Mouse (Mus musculus) lung, postnatal 0 days (tissue): ENCODE measurements around the gene Brd4. TPM values are rescaled to one million over a fixed set of nuclear protein-coding genes. Genes with fewer than 3 reads are reported as not detected.

Source experiments
- ATAC-seq: fragments of 200-750 bp; cut with Nextera tagmentation; 2 replicates; pipeline ENCODE4 v1.8.0; 2017; ENCODE audit warnings: moderate library complexity
- DNase-seq: peaks from one replicate; pipeline ENCODE4 v3.0.0-alpha.2; 2016; ENCODE audit warnings: low spot score
- H3K27ac ChIP-seq: fragments of 300-500 bp; sonication (generic); 2 replicates; pipeline ENCODE4 v1.5.1; 2014; ENCODE audit warnings: antibody characterized with exemption, mild to moderate bottlenecking, low read length, mixed read lengths
- H3K27me3 ChIP-seq: fragments of 300-500 bp; sonication (generic); replicated peaks from 2 replicates; pipeline ENCODE4 v1.6.1; 2014; ENCODE audit warnings: low read length, mixed read lengths; ENCODE audit not compliant: insufficient read depth
- H3K36me3 ChIP-seq: fragments of 300-500 bp; sonication (generic); 2 replicates; pipeline ENCODE4 v1.6.1; 2014; ENCODE audit warnings: low read length, mixed read lengths; ENCODE audit not compliant: insufficient read depth
- H3K4me1 ChIP-seq: fragments of 300-500 bp; sonication (generic); 2 replicates; pipeline ENCODE4 v1.6.1; 2014; ENCODE audit warnings: antibody characterized with exemption, low read depth, low read length, mixed read lengths; ENCODE audit not compliant: insufficient read depth
- H3K4me2 ChIP-seq: fragments of 300-500 bp; sonication (generic); replicated peaks from 2 replicates; pipeline ENCODE4 v1.6.1; 2014; ENCODE audit warnings: low read depth, mild to moderate bottlenecking, low read length, moderate library complexity, mixed read lengths
- H3K4me3 ChIP-seq: fragments of 300-500 bp; sonication (generic); 2 replicates; pipeline ENCODE4 v1.5.1; 2014; ENCODE audit warnings: low read depth, low read length
- H3K9ac ChIP-seq: fragments of 300-500 bp; sonication (generic); replicated peaks from 2 replicates; pipeline ENCODE4 v1.6.1; 2014; ENCODE audit warnings: low read depth, mild to moderate bottlenecking
- H3K9me3 ChIP-seq: fragments of 300-500 bp; sonication (generic); 2 replicates; pipeline ENCODE4 v1.6.1; 2016; ENCODE audit warnings: low read length, mixed read lengths
- CTCF ChIP-seq: IDR thresholded peaks from 2 replicates; pipeline ENCODE4 v1.5.1; 2016; ENCODE audit warnings: antibody characterized with exemption, mild to moderate bottlenecking
- EP300 ChIP-seq: IDR thresholded peaks from 2 replicates; pipeline ENCODE4 v1.6.1; 2016; ENCODE audit warnings: antibody characterized with exemption, mild to moderate bottlenecking, control low read depth
- WGBS: fragments of 180-500 bp; shearing (Covaris S2); extraction: QIAGEN DNeasy Blood & Tissue Kit; methylation state at CpG from one replicate; pipeline ENCODE4 v1.1.7; 2014; 5-methylcytosine and 5-hydroxymethylcytosine counted together
- polyA plus RNA-seq: library from polyadenylated mRNA; unstranded; fragments of >200 nt; fragmentation: Nextera tagmentation; extraction: Ambion mirVana; gene quantifications from 2 replicates; pipeline ENCODE4 v1.2.1, GENCODE M21; 2015

Gene Brd4
- polyA plus RNA-seq, 1 experiment from 2014 or later = 33.3 TPM

GRCm38 (mm10) chr17:32312801-32313200 lies 28.3 kb upstream of the Brd4 start:
- Histone ChIP-seq H3K27me3 (no peaks in the 10 kb centered on the region), H3K9ac (no peak overlapping the region), H3K4me2 (no peak overlapping the region), H3K9me3 (no peaks in the 10 kb centered on the region), H3K36me3 (peaks cover 74% of the 10 kb centered on the region), H3K27ac (no peak overlapping the region), H3K4me3 (no peak overlapping the region), H3K4me1 (no peaks in the 10 kb centered on the region)
- WGBS = 95% methylated on average over 8 of the region's 8 CpGs
- TF ChIP-seq CTCF (no peak), EP300 (no peak)
- no peak for DNase-seq
- no peak for ATAC-seq

- H3K4me1 ChIP-seq = no peaks in the 10 kb centered on the region
- no peak for TF ChIP-seq EP300
- no peak for TF ChIP-seq CTCF
- H3K27ac ChIP-seq = no peak overlapping the region
- DNase-seq (no peak), ATAC-seq (no peak)
- no peak overlapping the region for H3K4me3 ChIP-seq
- WGBS = 87% methylated on average over 4 of the region's 4 CpGs
- no peaks in the 10 kb centered on the region for H3K27me3 ChIP-seq
- H3K9ac ChIP-seq = no peak overlapping the region
- H3K36me3 ChIP-seq = peaks cover 59% of the 10 kb centered on the region
- H3K9me3 ChIP-seq = no peaks in the 10 kb centered on the region
- no peak overlapping the region for H3K4me2 ChIP-seq
Observed at GRCm38 (mm10) chr17:32307963-32308362, 23.4 kb upstream of the Brd4 start.

DNA sequence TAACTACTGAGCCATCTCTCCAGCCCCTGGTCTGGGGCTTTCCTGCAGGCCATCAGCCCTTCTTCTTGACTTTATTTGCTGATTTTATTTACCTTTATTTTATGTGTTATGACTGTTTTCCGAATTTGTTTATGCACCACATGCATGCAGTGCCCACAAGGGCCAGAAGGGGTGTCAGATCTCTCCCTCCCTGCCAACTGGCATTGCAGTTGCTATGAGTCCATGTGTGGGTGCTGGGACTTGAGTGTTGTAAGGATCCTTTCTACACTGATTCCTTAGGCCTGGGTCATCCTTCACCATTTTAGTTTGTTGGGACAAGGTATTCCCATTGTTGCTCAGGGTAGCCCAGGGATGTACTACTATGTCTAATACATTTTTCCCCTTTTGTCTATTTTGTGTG lies 13.6 kb upstream of the Brd4 start:
- H3K9ac ChIP-seq = no peak overlapping the region
- no peaks in the 10 kb centered on the region for H3K9me3 ChIP-seq
- ATAC-seq (no peak), DNase-seq (no peak)
- no peaks in the 10 kb centered on the region for H3K4me1 ChIP-seq
- no peak overlapping the region for H3K4me3 ChIP-seq
- peak; percentile 17; the same call in 1 of the 2 replicates for TF ChIP-seq CTCF
- TF ChIP-seq EP300 = no peak
- no peak overlapping the region for H3K27ac ChIP-seq
- no peaks in the 10 kb centered on the region for H3K27me3 ChIP-seq
- 82% methylated on average over 1 of the region's 1 CpGs for WGBS
- no peaks in the 10 kb centered on the region for H3K36me3 ChIP-seq
- no peak overlapping the region for H3K4me2 ChIP-seq

GRCm38 (mm10) chr17:32295901-32296300 lies 11.4 kb upstream of the Brd4 start:
- 56% methylated on average over 2 of the region's 2 CpGs for WGBS
- no peak overlapping the region for H3K27ac ChIP-seq
- ATAC-seq (no peak), DNase-seq (no peak)
- H3K4me1 ChIP-seq = no peaks in the 10 kb centered on the region
- no peaks in the 10 kb centered on the region for H3K27me3 ChIP-seq
- no peaks in the 10 kb centered on the region for H3K9me3 ChIP-seq
- H3K9ac ChIP-seq = no peak overlapping the region
- no peak overlapping the region for H3K4me2 ChIP-seq
- TF ChIP-seq EP300 (no peak), CTCF (no peak)
- H3K36me3 ChIP-seq = no peaks in the 10 kb centered on the region
- no peak overlapping the region for H3K4me3 ChIP-seq

- ATAC-seq = no peak
Observed at GRCm38 (mm10) chr17:32295160-32295559, 10.6 kb upstream of the Brd4 start.

GRCm38 (mm10) chr17:32285138-32285670 lies 682 bp upstream of the Brd4 start:
- Histone ChIP-seq H3K27me3 (no peaks in the 10 kb centered on the region), H3K4me1 (peaks cover 4% of the 10 kb centered on the region; the same call in 1 of the 2 replicates), H3K9me3 (no peaks in the 10 kb centered on the region), H3K27ac (peak overlapping the region; percentile 99), H3K4me3 (peak overlapping the region; percentile 96), H3K9ac (peak overlapping the region; percentile 94), H3K36me3 (no peaks in the 10 kb centered on the region), H3K4me2 (peak overlapping the region; percentile 79)
- DNase-seq = no peak
- TF ChIP-seq EP300 (no peak), CTCF (no peak)
- ATAC-seq = no peak
- 33% methylated on average over 6 of the region's 6 CpGs for WGBS

More at GRCm38 (mm10) chr17:32295160-32295559, 10.6 kb upstream of the Brd4 start:
- Histone ChIP-seq H3K4me1 (no peaks in the 10 kb centered on the region), H3K4me3 (no peak overlapping the region), H3K27me3 (no peaks in the 10 kb centered on the region), H3K9ac (no peak overlapping the region), H3K36me3 (no peaks in the 10 kb centered on the region), H3K9me3 (no peaks in the 10 kb centered on the region), H3K27ac (no peak overlapping the region), H3K4me2 (no peak overlapping the region)
- TF ChIP-seq CTCF (no peak), EP300 (no peak)
- DNase-seq = no peak
- WGBS = 73% methylated on average over 4 of the region's 4 CpGs
